Mouse (Mus musculus): ENCODE data around the gene Adh1.

The Adh1 gene

DNA sequence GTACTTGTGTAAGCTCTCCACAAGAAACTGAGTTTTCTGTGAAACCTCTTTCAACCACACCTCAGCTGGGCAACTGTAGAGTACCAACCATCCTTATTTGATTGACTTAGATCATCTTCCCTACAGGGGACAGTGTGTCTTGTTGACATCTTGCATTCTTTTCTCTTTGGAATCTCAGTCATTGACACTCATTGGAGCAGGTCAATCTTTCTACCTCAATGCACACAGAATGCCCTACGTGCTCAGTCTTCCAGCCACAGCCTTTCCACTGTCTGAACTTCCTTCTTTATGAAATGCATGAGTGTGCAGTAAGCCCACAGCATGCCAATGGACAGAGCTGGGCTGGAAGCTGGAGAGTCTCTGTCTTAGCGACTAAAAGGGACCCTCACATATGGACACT is 29.9 kb downstream of the Adh1 start:
- no peak for DNase-seq (ENCODE audit: low spot score)

DNA sequence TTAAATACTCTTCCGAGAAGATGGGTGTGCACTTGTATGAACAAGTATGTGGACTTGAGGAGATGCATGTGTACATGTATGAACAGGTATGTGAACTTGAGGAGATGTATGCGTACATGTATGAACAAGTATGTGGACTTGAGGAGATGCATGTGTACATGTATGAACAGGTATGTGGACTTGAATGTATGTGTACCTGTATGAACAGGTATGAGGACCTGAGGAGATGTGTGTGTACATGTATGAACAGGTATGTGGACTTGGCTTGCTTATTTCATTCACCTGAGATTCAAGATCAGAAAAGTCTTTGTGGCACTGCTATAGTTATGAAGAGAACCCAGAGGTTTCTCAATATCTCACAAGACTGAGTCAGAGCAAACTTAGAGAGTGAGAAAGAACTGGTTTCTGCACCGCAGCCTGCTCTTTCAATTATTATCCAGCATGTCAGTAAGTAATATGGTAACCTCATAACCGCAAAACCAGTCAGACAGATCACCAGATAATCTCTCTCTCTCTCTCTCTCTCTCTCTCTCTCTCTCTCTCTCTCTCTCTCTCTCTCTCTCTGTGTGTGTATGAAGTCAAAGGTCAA is 30.8 kb downstream of the Adh1 start:
- DNase-seq (ENCODE audit: low spot score): no peak

- DNase-seq (ENCODE audit: low spot score): no peak
Measured at GRCm38 (mm10) chr3:138293298-138293895, 32.6 kb downstream of the Adh1 start.

GRCm38 (mm10) chr3:138300130-138300529 is 39.3 kb downstream of the Adh1 start:
- DNase-seq (ENCODE audit: low spot score): no peak

GRCm38 (mm10) chr3:138302676-138303075 is 41.9 kb downstream of the Adh1 start:
- peak; percentile 31 for DNase-seq (ENCODE audit: low spot score)

DNA sequence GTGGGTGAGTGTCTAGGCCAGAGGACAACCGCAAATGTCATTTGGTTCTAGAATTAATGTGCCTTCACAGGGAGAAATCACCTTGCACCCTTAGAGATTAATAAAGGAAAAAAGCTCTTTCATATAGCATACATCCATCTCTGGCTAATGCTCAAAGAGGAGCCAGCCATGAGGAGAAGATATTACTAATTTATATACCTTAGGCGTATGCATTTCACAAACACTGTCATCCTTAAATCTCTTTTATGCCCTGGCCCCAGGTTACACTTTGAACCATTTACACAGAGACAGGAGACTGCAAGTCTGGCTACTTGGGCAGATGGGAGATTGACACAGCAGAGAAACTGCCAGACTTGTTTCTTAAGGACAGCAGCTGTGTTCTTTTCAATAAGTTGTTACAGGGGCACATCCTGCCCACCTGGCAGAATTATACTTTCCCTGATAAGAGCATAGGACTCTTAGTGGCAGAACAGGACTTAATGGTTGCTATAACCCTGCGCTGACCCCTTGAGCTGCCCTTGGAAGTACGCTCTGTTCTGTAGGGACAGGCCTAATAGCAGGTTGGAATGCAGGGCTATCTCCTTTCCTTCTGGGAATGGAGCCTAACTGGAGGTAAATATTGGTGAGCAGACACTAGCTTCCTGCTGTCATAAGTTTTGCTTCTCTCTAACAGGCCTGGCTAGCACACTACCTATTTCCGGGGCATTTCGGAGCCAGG is 43.1 kb downstream of the Adh1 start:
- no peak for DNase-seq (ENCODE audit: low spot score)

GRCm38 (mm10) chr3:138304489-138304871 is 43.7 kb downstream of the Adh1 start:
- no peak for DNase-seq (ENCODE audit: low spot score)

GRCm38 (mm10) chr3:138305486-138306289 is 44.9 kb downstream of the Adh1 start:
- no peak for DNase-seq (ENCODE audit: low spot score)

GRCm38 (mm10) chr3:138306290-138306683 is 45.5 kb downstream of the Adh1 start:
- no peak for DNase-seq (ENCODE audit: low spot score)

GRCm38 (mm10) chr3:138309910-138310309 is 49.1 kb downstream of the Adh1 start:
- DNase-seq (ENCODE audit: low spot score): no peak

GRCm38 (mm10) chr3:138311015-138311414 is 50.2 kb downstream of the Adh1 start:
- no peak for DNase-seq (ENCODE audit: low spot score)

DNA sequence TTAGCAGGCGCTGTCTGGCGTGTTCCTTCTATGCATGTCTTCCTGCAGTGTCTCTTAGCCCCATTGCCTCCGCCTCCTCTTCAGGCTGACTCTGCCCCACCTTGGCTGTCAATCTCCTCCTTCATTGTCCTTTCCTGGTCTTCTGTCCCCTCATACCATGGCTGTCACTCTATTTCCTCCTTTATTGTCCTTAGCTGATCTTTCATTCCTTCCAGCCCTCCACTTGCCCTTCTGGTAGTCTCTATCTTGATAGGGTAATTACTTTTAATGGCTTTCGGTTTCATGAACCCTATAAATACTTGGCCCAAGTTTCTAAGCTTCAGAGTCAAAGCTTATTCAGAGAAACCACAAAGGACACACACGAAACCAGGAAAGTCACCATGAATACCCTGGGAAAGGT is 52.2 kb downstream of the Adh1 start, which contains the start of gene Adh6a:
Gene Adh6a, plus strand, starts transcription at position 322 of the 400 bp plus-strand sequence.
- no peak for DNase-seq (ENCODE audit: low spot score)

DNA sequence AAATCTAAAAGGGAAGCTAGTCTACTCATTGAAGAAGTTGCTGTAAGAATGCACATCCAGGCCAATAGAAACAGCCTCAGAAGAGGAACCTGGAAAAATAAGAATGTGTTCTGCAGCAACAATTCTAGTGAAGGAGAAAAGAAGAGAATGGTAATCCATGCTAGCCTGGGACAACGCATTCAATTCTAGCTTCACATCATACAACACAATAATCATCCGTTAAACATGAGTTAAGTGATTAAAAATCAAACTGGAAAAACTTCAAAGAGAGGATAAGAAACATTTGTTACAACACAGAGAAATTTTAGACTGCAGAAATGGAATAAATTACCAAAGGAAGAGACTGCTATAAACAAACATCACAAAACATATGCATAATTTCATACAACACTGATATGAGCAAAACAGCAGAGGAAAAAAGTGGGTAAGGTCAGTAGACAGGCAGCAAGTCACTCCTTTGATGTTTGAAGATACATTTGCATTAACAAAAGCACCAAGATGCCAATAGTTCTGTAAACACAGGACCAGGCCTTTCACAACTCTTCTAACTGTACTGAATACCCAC is 56.2 kb downstream of the Adh1 start:
- no peak for DNase-seq (ENCODE audit: low spot score)

DNA sequence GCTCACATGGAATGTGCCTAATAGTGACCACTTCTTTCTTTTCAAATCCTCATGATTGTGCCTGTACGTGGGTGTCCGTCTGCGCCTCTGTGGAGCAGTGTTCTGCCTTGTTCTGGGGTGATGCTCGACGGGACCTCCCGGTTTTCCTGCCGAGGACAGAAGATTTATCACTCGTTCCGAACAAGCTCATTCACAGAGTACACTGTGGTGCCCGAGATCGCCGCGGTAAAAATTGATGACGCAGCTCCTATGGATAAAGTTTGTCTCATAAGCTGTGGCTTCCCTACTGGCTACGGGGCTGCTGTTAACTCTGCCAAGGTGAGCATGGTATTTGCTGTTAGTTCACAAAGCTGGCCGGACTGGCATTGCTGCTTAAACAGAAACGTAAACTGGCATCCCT is 64.2 kb downstream of the Adh1 start:
- DNase-seq (ENCODE audit: low spot score): no peak

DNA sequence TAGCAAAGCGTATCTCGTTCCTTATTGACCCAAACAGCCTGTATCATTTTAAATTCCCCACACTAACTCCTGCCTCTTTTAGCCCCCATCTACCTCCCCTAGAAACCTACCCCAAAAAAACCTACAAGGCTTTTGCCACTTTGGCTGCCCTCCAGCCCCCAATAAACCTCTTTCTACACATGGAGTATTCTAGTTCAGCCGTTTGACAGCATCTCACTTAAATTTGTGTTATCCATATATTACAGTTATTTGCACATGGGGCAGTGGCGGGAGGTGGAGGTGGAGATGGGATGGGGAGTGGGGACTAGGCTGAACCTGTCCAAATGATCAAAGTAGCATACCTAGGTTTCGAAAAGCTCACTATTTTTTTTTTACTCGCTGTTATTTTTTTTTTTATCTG is 64.7 kb downstream of the Adh1 start:
- DNase-seq (ENCODE audit: low spot score): no peak

GRCm38 (mm10) chr3:138333910-138334309 is 73.1 kb downstream of the Adh1 start:
- no peak for DNase-seq (ENCODE audit: low spot score)

DNA sequence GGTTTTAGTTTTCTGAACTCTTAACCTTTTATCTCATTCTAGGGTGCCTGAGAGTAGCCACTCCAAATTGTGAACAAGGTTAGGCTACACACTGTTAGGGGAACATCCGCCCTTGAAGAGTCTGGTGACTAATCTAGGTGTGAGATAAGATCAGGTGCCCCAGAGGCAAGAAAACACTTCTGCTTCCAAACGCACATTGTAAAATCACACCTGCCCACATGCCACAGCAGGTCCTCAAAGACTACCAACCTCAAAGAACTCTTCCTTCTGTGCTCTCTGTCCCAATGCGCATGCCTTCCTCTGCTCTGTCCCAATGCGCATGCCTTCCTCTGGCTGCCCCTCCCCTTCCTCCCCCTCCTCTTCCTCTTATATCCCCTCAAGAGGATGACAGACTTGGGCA is 73.5 kb downstream of the Adh1 start:
- DNase-seq (ENCODE audit: low spot score): no peak

DNA sequence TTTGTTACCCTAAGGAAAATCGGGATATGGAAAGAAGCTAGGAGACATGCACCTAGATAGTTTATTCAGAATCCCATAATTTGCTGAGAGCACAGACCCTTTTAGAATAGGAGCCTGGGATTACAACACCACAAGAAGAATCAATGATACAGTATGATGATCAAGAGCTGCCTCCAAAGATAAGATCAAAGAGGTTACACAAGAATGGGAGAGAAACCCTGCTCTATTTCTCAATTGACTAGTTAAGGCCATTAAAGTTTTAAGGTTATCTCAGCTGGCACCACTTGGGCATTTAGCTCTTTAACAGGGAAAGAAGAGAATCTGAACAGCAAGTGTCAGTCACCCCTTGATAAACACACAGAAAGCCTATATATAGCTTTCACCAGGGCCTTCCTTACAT is 74.8 kb downstream of the Adh1 start:
- no peak for DNase-seq (ENCODE audit: low spot score)

GRCm38 (mm10) chr3:138336104-138336754 is 75.4 kb downstream of the Adh1 start:
- no peak for DNase-seq (ENCODE audit: low spot score)
